Mouse (Mus musculus): ENCODE data around the gene Pcbp3.

DNA sequence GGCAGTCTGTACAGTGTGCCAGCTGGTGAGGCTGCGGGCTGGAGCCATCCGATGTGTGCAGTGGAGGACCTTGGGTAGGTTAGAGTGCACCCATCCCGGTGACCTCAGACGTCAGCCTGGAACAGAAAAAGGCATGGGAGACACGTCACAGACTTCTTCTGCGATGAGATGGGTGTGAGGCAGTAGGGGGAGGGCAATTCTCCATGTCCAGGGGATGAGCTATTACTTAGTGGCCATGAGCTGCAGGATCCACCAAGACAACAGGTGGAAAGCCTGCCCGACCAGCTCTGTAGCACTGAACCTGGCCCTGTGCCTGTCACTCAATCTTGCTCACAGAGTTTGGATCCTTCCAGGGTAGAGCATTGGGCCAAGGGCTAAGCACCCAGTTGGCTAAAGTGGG, 199.3 kb downstream of the Pcbp3 start:
- TF ChIP-seq GATA1 (IDR thresholded peaks at IDR 0.05; ENCODE audit: borderline replicate concordance, low read length), result no peak
- no peak for TF ChIP-seq FLI1 (IDR thresholded peaks at IDR 0.05; ENCODE audit: low read length)
